Mouse (Mus musculus) layer of hippocampus, postnatal 25 days (tissue): ENCODE measurements around the gene Gm16181. TPM values are rescaled to one million over a fixed set of nuclear protein-coding genes. Genes with fewer than 3 reads are reported as not detected.
A peak's percentile ranks its signal among the peaks of the same experiment; 100 is the strongest.

Experiments
- DNase-seq, 2 experiments: peaks; one replicate each; pipeline ENCODE4 v3.0.0; 2022; ENCODE audit warnings: mixed read lengths in 2 of 2, low spot score in 1 of 2; ENCODE audit errors: extremely low spot score in 1 of 2
- total RNA-seq, 2 experiments: library from RNA; stranded (reverse); gene quantifications; 2 replicates each; pipeline ENCODE4 v1.2.3; 2021

Gm16181 gene
- total RNA-seq, 2 experiments from 2014 or later: not detected

- DNase-seq: no peak
Observed at GRCm38 (mm10) chr17:35245731-35246623, 25.3 kb downstream of the Gm16181 start.

GRCm38 (mm10) chr17:35247144-35247543 is 26.5 kb downstream of the Gm16181 start:
- no peak for DNase-seq

- DNase-seq: no peak
Observed at GRCm38 (mm10) chr17:35248986-35249385, 28.4 kb downstream of the Gm16181 start.

- no peak for DNase-seq
Observed at GRCm38 (mm10) chr17:35249451-35250197, 29.0 kb downstream of the Gm16181 start.

GRCm38 (mm10) chr17:35250348-35251120 is 29.9 kb downstream of the Gm16181 start:
- DNase-seq: no peak

- DNase-seq: no peak
Observed at GRCm38 (mm10) chr17:35251162-35251719, 30.6 kb downstream of the Gm16181 start.

- no peak for DNase-seq
Observed at GRCm38 (mm10) chr17:35251981-35252380, 31.3 kb downstream of the Gm16181 start.

GRCm38 (mm10) chr17:35252619-35253292 is 32.1 kb downstream of the Gm16181 start:
- DNase-seq: no peak

GRCm38 (mm10) chr17:35253293-35254093 is 32.9 kb downstream of the Gm16181 start:
- DNase-seq: no peak

- peak in 1 of 2 experiments; percentile 55 for DNase-seq
Observed at GRCm38 (mm10) chr17:35254241-35255098, 33.8 kb downstream of the Gm16181 start.

GRCm38 (mm10) chr17:35255301-35255700 is 34.7 kb downstream of the Gm16181 start:
- DNase-seq: no peak

- DNase-seq: no peak
Observed at GRCm38 (mm10) chr17:35255704-35256103, 35.1 kb downstream of the Gm16181 start.

- no peak for DNase-seq
Observed at GRCm38 (mm10) chr17:35257378-35257777, 36.7 kb downstream of the Gm16181 start.

- peak; percentile 90 to 97 for DNase-seq
Observed at GRCm38 (mm10) chr17:35257824-35258491, 37.3 kb downstream of the Gm16181 start.

GRCm38 (mm10) chr17:35258492-35259478 is 38.2 kb downstream of the Gm16181 start:
- no peak for DNase-seq

- no peak for DNase-seq
Observed at GRCm38 (mm10) chr17:35259621-35260020, 39.0 kb downstream of the Gm16181 start.
